Mouse (Mus musculus): ENCODE measurements around the gene 1700018B08Rik.

1700018B08Rik gene

DNA sequence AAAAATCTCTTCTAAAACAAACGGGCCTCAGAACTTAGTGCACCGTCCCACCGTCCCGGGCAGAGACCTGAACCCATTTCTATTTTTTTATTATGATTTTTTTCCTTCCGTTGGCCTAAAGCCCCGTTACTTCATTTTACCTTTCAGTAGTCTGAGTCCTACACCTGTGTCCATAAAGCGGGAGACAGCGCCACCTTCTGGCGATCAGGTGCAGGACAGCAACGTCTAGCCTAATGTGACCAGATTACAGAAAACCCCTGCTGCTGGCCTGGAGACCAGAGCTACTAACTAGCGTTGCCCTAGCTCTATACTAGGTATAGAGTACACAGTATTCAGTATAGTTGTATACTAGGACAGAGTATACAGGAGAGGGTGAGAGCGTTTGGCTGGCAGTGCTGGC, 30.7 kb downstream of the 1700018B08Rik start:
- DNase-seq (ENCODE audit: extremely low read depth, low read depth), result peak; percentile 2

DNA sequence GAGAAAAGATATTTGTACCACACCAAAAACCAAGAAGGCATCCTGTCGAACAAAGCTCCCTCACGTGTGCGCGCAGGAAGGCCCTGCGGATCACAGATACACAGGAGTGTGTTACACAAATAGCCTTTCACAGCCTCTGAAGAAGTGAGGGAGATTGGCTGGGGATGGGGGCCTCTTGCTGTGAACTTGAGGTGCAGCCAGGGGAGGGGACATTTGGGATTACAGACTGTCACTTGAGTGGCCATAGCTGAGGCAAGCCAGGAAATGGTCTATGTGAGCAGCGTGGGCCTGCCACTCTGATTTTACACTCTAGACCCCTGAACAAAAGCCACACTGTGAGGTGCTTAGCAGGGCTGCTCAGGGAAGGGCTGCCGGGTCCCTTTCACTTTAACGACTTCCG, 32.4 kb downstream of the 1700018B08Rik start:
- DNase-seq (ENCODE audit: extremely low read depth, low read depth), result no peak

DNA sequence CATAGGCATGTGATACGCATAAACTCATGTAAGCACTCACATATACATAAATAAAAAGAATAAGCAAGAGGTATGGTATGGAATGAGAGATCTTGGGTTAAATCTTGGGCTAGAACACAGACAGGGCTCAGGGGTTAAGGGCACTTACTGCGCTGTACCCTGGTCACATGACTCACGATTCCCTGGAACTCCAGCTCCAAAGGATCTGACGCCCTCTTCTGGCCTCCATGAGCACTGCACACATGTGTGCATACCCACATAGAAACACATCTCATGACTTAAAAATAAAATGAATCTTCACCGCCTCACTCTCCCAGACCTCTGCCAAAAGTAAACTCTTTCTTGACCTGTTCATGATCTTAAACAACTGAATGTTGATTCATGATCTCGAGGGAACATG, 46.5 kb downstream of the 1700018B08Rik start:
- no peak for DNase-seq (ENCODE audit: extremely low read depth, low read depth)

DNA sequence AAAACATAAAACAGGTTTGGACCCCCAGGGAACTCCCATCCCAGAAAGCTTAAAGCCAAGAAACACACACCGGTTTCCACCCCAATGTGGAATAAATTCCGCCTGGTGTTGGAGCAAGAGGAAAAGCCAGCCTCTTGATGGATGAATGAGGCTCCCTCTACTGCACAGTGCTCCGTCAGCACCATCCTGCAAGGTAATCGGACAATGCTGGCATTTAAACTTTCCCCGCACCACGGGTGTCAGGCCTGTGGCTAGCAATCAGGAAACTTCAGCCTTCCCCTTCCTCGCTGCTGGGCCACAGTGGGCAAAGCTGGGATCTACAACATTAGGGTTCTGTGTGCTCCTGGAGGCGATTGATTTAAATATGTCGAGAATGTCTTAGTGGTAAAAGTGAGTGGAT, 52.5 kb downstream of the 1700018B08Rik start:
- DNase-seq (ENCODE audit: extremely low read depth, low read depth), result no peak

DNA sequence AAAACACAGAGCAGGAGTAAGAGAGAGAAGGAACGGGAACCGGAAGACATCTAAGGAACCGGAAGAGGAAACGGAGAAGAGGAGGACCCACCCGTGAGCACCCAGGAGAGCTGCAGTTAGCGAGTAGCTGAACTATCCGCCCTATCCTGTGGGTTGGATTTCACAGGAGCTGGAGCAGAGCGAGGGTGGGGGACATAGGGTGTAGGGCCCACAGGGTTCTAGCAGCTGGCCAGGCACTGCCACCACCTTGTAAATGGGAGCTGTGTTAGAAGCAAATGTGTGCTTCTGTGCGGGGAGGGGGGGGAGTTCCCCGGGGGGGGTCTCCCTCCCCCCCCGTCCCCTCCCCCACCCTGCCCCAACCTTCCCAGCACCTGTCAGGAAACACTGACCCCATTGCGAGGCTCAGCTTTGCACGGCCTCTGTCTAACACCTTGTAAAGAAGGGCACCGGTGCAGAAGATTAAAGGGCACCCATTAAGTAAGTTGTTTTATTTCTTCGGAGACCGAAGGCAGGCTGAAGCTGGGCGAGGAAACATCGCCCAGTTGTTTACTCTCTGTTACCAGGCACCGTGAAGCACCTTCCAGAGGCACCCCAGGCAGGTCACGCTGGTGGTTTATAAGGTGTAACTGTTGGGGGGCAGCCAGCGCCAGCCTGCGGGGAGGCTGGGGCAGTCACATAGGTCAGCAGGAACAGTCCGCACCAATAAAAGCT, 59.9 kb downstream of the 1700018B08Rik start:
- no peak for DNase-seq (ENCODE audit: extremely low read depth, low read depth)

Data from MEL-GATA-1-ER (cell line).